Mouse (Mus musculus) MEL (cell line): ENCODE measurements around the gene Cd82. TPM values are rescaled to one million over a fixed set of nuclear protein-coding genes. Genes with fewer than 3 reads are reported as not detected.

Experiments used
- BHLHE40 ChIP-seq: IDR thresholded peaks from 2 replicates; pipeline ENCODE4 v1.6.1; 2012; ENCODE audit warnings: low read depth, mild to moderate bottlenecking, inconsistent platforms, low read length, improper control_type of control experiment, borderline replicate concordance
- CHD1 ChIP-seq: IDR thresholded peaks from 2 replicates; pipeline ENCODE4 v1.6.1; 2012; ENCODE audit warnings: low read depth, mild to moderate bottlenecking, inconsistent platforms, low read length, improper control_type of control experiment
- CHD2 ChIP-seq: IDR thresholded peaks from 2 replicates; pipeline ENCODE4 v1.6.1; 2011; ENCODE audit warnings: low read length, improper control_type of control experiment
- E2F4 ChIP-seq: IDR thresholded peaks from 2 replicates; pipeline ENCODE4 v1.6.1; 2011; ENCODE audit warnings: low read depth, low read length, improper control_type of control experiment, borderline replicate concordance
- ELF1 ChIP-seq: IDR thresholded peaks from 2 replicates; pipeline ENCODE4 v1.6.1; 2014; ENCODE audit warnings: low read depth, mild to moderate bottlenecking, inconsistent platforms, low read length, improper control_type of control experiment, moderate library complexity
- ETS1 ChIP-seq: IDR thresholded peaks from 2 replicates; pipeline ENCODE4 v1.6.1; 2012; ENCODE audit warnings: low read depth, mild to moderate bottlenecking, inconsistent platforms, low read length, improper control_type of control experiment, moderate library complexity
- GABPA ChIP-seq: IDR thresholded peaks from 2 replicates; pipeline ENCODE4 v1.6.1; 2012; ENCODE audit warnings: low read depth, mild to moderate bottlenecking, inconsistent platforms, low read length, improper control_type of control experiment, moderate library complexity
- GATA1 ChIP-seq: IDR thresholded peaks from 2 replicates; pipeline ENCODE4 v1.6.1; 2011; ENCODE audit warnings: low read depth, low read length, improper control_type of control experiment
- HCFC1 ChIP-seq: IDR thresholded peaks from 2 replicates; pipeline ENCODE4 v1.6.1; 2012; ENCODE audit warnings: low read depth, mild to moderate bottlenecking, inconsistent platforms, low read length, improper control_type of control experiment, moderate library complexity
- MAX ChIP-seq: IDR thresholded peaks from 2 replicates; pipeline ENCODE4 v1.6.1; 2011; ENCODE audit warnings: low read length, improper control_type of control experiment
- MXI1 ChIP-seq: IDR thresholded peaks from 2 replicates; pipeline ENCODE4 v1.6.1; 2011; ENCODE audit warnings: mild to moderate bottlenecking, low read depth, low read length, improper control_type of control experiment
- MYB ChIP-seq: IDR thresholded peaks from 2 replicates; pipeline ENCODE4 v1.6.1; 2011; ENCODE audit warnings: mild to moderate bottlenecking, low read depth, low read length, improper control_type of control experiment
- MYC ChIP-seq: IDR thresholded peaks from 2 replicates; pipeline ENCODE4 v1.6.1; 2011; ENCODE audit warnings: low read depth, mild to moderate bottlenecking, low read length, improper control_type of control experiment, moderate library complexity
- POLR2AphosphoS2 ChIP-seq: IDR thresholded peaks from 2 replicates; pipeline ENCODE4 v1.6.1; 2011; ENCODE audit warnings: low read length, improper control_type of control experiment
- RAD21 ChIP-seq: IDR thresholded peaks from 2 replicates; pipeline ENCODE4 v1.6.1; 2011; ENCODE audit warnings: mild to moderate bottlenecking, low read depth, low read length, improper control_type of control experiment
- RCOR1 ChIP-seq: IDR thresholded peaks from 2 replicates; pipeline ENCODE4 v1.6.1; 2012; ENCODE audit warnings: low read depth, mild to moderate bottlenecking, inconsistent platforms, low read length, improper control_type of control experiment
- SIN3A ChIP-seq: IDR thresholded peaks from 2 replicates; pipeline ENCODE4 v1.6.1; 2012; ENCODE audit warnings: low read length, improper control_type of control experiment, inconsistent platforms
- SMC3 ChIP-seq: IDR thresholded peaks from 2 replicates; pipeline ENCODE4 v1.6.1; 2011; ENCODE audit warnings: low read depth, low read length, improper control_type of control experiment
- TAL1 ChIP-seq: IDR thresholded peaks from 2 replicates; pipeline ENCODE4 v1.6.1; 2012; ENCODE audit warnings: mild to moderate bottlenecking, inconsistent platforms, low read length, moderate library complexity, mixed read lengths
- TBP ChIP-seq: IDR thresholded peaks from 2 replicates; pipeline ENCODE4 v1.8.0; 2011; ENCODE audit warnings: low read depth, low read length, improper control_type of control experiment
- UBTF ChIP-seq: IDR thresholded peaks from 2 replicates; pipeline ENCODE4 v1.6.1; 2012; ENCODE audit warnings: low read depth, mild to moderate bottlenecking, inconsistent platforms, low read length, improper control_type of control experiment, moderate library complexity, borderline replicate concordance; ENCODE audit not compliant: insufficient read depth
- USF2 ChIP-seq, 2 experiments: IDR thresholded peaks; 2 replicates each; pipeline ENCODE4 v1.6.1; 2011 to 2012; ENCODE audit warnings: improper control_type of control experiment in 2 of 2, low read length in 2 of 2, borderline replicate concordance in 1 of 2, inconsistent platforms in 1 of 2, low read depth in 1 of 2, mild to moderate bottlenecking in 1 of 2; ENCODE audit not compliant: insufficient read depth in 1 of 2
- ZC3H11A ChIP-seq: IDR thresholded peaks from 2 replicates; pipeline ENCODE4 v1.6.1; 2012; ENCODE audit warnings: low read depth, mild to moderate bottlenecking, inconsistent platforms, low read length, improper control_type of control experiment
- ZKSCAN1 ChIP-seq: IDR thresholded peaks from 2 replicates; pipeline ENCODE4 v1.6.1; 2012; ENCODE audit warnings: low read depth, mild to moderate bottlenecking, inconsistent platforms, low read length, improper control_type of control experiment, moderate library complexity
- polyA plus RNA-seq, 2 experiments: library from polyadenylated mRNA; stranded (reverse) in 1 of 2; unstranded in 1 of 2; fragments of >175 nt in 1 of 2; fragments of >200 nt in 1 of 2; gene quantifications; 2 replicates each; pipeline versions ENCODE4 v1.2.1 to v1.2.4; 2012; ENCODE audit warnings: low replicate concordance in 2 of 2, low read depth in 1 of 2; ENCODE audit not compliant: insufficient read length in 2 of 2, insufficient read depth in 1 of 2, missing spikeins in 1 of 2
- total RNA-seq: library from RNA; depleted of rRNA; stranded (reverse); fragments of 300-350 nt; gene quantifications from 2 replicates; pipeline ENCODE4 v1.2.3, GENCODE M21; 2012

Gene Cd82
- total and polyA plus RNA-seq, 3 experiments: 37.6 to 59.7 TPM; not detected in 1

DNA sequence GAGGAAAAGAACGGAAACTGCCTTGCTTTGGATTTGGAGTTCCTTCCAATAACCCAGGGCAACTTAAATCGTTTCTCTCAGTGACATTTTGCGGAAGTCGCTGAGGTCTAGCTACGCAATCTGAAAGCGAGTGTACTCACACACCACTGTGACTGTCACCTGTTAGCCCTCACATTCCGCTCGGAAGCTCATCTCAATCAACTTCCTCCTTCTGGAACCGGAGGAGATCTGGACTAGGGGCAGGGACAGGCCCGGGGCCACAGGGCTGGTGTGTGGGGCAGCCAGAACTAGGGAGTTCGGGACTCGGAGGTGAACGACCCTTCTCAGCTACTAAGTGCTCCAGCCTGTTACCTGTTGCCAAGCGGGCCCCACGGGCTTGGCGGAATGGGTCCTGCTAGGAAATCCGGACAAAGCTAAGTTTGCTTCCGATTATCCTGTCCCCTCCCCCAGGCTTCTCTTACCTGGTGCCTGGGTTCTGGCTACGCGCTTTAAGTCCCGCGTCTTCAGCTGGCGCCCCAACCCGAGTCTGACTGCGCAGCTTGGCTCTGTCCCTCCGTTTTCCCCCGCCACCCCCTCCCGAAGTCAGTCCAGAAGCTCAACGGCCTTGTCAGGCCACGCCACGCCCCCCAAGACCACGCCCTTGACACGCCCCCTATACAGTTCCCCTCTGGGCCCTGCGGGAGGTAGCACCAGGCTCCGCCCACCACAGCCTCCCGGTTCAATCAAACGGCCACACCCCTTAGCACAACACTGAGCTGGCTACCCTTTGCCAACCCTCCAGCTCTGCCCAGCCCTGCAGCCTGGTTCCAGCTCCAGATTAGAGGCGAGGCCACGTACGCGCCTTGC, 848 bp downstream of the Cd82 start (continued):
- peak; percentile 4 for TF ChIP-seq MXI1
- no peak for TF ChIP-seq CHD1
- 0 out of 2 replicates have a peak, but pooled peaks have one; percentile 0 for TF ChIP-seq E2F4
- TF ChIP-seq MYC: peak; percentile 33; the same call in 1 of the 2 replicates
- no peak for TF ChIP-seq USF2 (IDR thresholded peaks at IDR 0.05; ENCODE audit: borderline replicate concordance in 1 of 2, insufficient read depth in 1 of 2, low read depth in 1 of 2, low read length in 2 of 2)
- peak; percentile 75 for TF ChIP-seq ELF1
- TF ChIP-seq UBTF: no peak
- TF ChIP-seq SIN3A: peak; percentile 83
- no peak for TF ChIP-seq ZKSCAN1
- TF ChIP-seq MYB: peak; percentile 56
- peak; percentile 47; the same call in 1 of the 2 replicates for TF ChIP-seq RCOR1
- peak; percentile 63 for TF ChIP-seq TBP
- no peak for TF ChIP-seq RAD21
- TF ChIP-seq ETS1: peak; percentile 87
- no peak for TF ChIP-seq GABPA
- no peak for TF ChIP-seq HCFC1
- peak; percentile 69 for TF ChIP-seq TAL1
- TF ChIP-seq SMC3: no peak
- no peak for TF ChIP-seq MAX
- peak; percentile 49; the same call in 1 of the 2 replicates for TF ChIP-seq GATA1
- no peak for TF ChIP-seq CHD2
- no peak for TF ChIP-seq BHLHE40
- no peak; the same call in 1 of the 2 replicates for TF ChIP-seq POLR2AphosphoS2
- no peak for TF ChIP-seq ZC3H11A
